Mouse (Mus musculus): ENCODE measurements around the gene Nrxn3. TPM values are rescaled to one million over a fixed set of nuclear protein-coding genes. Genes with fewer than 3 reads are reported as not detected.

Gene Nrxn3
- polyA plus RNA-seq, 1 experiment from 2014 or later, result 2.2 TPM

- Histone ChIP-seq H3K27me3 (replicated peaks) (no peaks in the 10 kb centered on the region), H3K36me3 (no peaks in the 10 kb centered on the region), H3K9ac (no peak overlapping the region), H3K4me3 (no peak overlapping the region), H3K4me2 (no peak overlapping the region), H3K27ac (ENCODE audit: poor library complexity, severe bottlenecking) (no peak overlapping the region), H3K9me3 (replicated peaks) (no peaks in the 10 kb centered on the region), H3K4me1 (replicated peaks) (no peaks in the 10 kb centered on the region)
- no peak for ATAC-seq (ENCODE audit: insufficient number of reproducible peaks, low FRiP score)
- 77% methylated on average over 2 of the region's 2 CpGs for WGBS
Observed at GRCm38 (mm10) chr12:89041429-89042107, 318.9 kb downstream of the Nrxn3 start.

DNA sequence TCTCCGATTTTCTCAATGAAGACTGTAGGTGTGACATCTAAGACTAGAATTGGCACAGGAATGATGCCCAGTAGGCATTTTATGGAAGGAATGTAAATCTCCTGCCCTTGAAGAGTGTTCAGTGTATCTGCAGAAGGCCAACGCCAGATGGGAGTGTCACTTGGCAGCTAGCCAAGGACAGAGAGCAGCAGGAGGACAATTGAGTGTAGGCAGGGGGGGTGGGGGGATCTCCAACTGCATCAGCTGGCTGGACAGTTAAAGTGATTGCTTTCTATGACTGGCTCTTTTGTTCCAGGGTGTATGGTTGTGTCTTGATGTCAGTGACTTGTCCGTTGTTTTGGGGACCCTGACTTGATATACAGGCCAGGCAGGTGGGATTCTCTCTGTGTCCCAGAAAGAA lies 326.6 kb downstream of the Nrxn3 start:
- WGBS, result 29% methylated on average over 3 of the region's 3 CpGs
- peak; percentile 69 for ATAC-seq (ENCODE audit: insufficient number of reproducible peaks, low FRiP score)
- no peaks in the 10 kb centered on the region for H3K9me3 ChIP-seq (replicated peaks)
- H3K27ac ChIP-seq (ENCODE audit: poor library complexity, severe bottlenecking), result no peak overlapping the region
- H3K4me2 ChIP-seq, result no peak overlapping the region
- no peak overlapping the region for H3K4me3 ChIP-seq
- H3K27me3 ChIP-seq (replicated peaks), result no peaks in the 10 kb centered on the region
- H3K36me3 ChIP-seq, result no peaks in the 10 kb centered on the region
- H3K4me1 ChIP-seq (replicated peaks), result peaks cover 5% of the 10 kb centered on the region; the same call in 1 of the 2 replicates
- H3K9ac ChIP-seq, result no peak overlapping the region

GRCm38 (mm10) chr12:89049686-89050085 lies 327.0 kb downstream of the Nrxn3 start:
- Histone ChIP-seq H3K4me2 (no peak overlapping the region), H3K9me3 (replicated peaks) (no peaks in the 10 kb centered on the region), H3K27me3 (replicated peaks) (no peaks in the 10 kb centered on the region), H3K9ac (no peak overlapping the region), H3K36me3 (no peaks in the 10 kb centered on the region), H3K4me1 (replicated peaks) (peaks cover 5% of the 10 kb centered on the region; the same call in 1 of the 2 replicates), H3K27ac (ENCODE audit: poor library complexity, severe bottlenecking) (no peak overlapping the region), H3K4me3 (no peak overlapping the region)
- no peak for ATAC-seq (ENCODE audit: insufficient number of reproducible peaks, low FRiP score)

DNA sequence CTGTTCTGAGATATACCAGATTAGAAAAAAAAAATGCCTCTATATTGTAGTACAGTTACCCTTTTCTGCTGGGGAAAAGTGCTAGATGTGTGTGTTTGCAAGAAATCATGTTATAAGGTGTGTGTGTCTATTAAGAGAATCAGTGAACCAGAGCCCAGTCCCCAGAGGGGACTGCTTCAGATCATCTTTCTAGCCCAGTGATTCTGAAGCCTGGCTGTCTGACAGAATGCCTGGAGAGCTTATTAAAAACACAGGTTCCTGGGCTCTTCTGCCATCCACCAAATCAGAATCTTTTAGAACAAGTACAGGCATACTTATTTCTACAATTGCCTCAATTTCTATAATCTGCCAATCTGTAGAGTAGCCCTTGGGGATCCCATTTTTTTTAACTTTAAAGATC lies 349.8 kb downstream of the Nrxn3 start:
- no peak for ATAC-seq (ENCODE audit: insufficient number of reproducible peaks, low FRiP score)
- Histone ChIP-seq H3K4me1 (replicated peaks) (no peaks in the 10 kb centered on the region; the same call in 1 of the 2 replicates), H3K27me3 (replicated peaks) (no peaks in the 10 kb centered on the region), H3K27ac (ENCODE audit: poor library complexity, severe bottlenecking) (no peak overlapping the region), H3K4me3 (no peak overlapping the region), H3K36me3 (no peaks in the 10 kb centered on the region), H3K9ac (no peak overlapping the region), H3K9me3 (replicated peaks) (no peaks in the 10 kb centered on the region), H3K4me2 (no peak overlapping the region)

DNA sequence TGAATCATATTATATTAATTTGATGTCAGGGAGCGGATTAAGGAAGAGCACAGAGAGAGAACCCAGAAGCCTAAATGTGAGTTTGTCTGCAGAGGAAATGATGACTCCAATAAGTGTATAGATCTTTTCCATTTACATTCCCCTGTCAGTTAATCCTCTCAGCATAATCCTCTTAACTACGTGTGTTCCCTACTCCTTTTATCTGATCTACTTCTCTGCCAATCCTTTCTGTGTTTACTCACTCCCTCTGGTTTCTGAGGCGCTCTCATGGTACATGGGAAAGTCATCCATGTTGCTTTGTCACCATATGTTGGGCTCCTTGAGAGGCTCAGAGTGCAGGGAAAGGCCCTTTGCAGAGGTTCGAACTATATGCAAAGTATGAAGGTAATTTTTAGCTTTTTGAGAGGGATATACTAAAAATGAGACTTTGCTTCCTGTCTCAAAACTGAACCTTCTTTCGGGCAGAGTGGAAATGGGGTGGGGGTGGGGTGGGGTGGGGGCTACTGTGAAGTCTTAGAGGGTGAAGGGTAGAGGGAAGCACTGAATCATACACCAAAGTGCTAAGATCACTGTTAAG lies 350.6 kb downstream of the Nrxn3 start:
- Histone ChIP-seq H3K4me1 (replicated peaks) (no peaks in the 10 kb centered on the region; the same call in 1 of the 2 replicates), H3K4me3 (no peak overlapping the region), H3K27ac (ENCODE audit: poor library complexity, severe bottlenecking) (no peak overlapping the region), H3K36me3 (no peaks in the 10 kb centered on the region), H3K9ac (no peak overlapping the region), H3K27me3 (replicated peaks) (no peaks in the 10 kb centered on the region), H3K4me2 (no peak overlapping the region), H3K9me3 (replicated peaks) (no peaks in the 10 kb centered on the region)
- no peak for ATAC-seq (ENCODE audit: insufficient number of reproducible peaks, low FRiP score)
- 60% methylated on average over 5 of the region's 5 CpGs for WGBS

GRCm38 (mm10) chr12:89074551-89075295 lies 352.0 kb downstream of the Nrxn3 start:
- Histone ChIP-seq H3K9me3 (replicated peaks) (no peaks in the 10 kb centered on the region), H3K27me3 (replicated peaks) (no peaks in the 10 kb centered on the region)

DNA sequence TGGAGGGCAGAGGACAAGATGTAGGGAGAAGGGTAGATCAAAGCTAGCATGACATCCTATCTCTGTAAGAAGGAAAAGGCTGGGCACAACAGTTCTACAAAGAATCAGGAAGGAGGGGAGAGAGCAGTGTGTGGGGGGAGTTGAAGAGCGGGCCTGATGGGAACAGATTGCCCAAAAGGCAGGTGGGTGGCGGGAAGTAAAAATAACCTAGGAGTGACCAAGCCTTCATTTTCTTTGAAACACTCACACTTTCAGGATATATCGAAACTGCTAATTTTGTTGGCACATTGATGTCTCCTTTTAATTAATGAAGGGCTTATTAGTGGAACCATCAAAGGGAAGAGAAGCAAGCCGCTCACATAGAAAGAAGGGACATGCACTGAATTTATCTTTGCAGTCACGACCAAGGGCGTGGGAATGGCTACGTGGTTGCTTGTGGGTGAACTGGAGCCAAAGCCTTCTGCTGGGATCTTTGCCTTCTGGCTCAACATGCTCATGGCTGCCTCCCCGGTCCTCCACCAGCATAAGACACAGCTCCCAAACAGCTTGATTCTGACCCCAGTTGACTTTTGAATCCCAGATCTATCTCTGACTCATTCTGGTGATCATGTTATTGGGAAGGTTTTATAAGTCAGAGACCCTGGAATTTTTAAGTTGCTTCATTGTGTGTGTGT lies 371.3 kb downstream of the Nrxn3 start:
- Histone ChIP-seq H3K9me3 (replicated peaks) (no peaks in the 10 kb centered on the region), H3K4me3 (no peak overlapping the region), H3K4me2 (no peak overlapping the region), H3K27ac (ENCODE audit: poor library complexity, severe bottlenecking) (no peak overlapping the region), H3K9ac (no peak overlapping the region), H3K27me3 (replicated peaks) (no peaks in the 10 kb centered on the region), H3K4me1 (replicated peaks) (no peaks in the 10 kb centered on the region), H3K36me3 (no peaks in the 10 kb centered on the region)
- ATAC-seq (ENCODE audit: insufficient number of reproducible peaks, low FRiP score), result no peak
- 85% methylated on average over 8 of the region's 8 CpGs for WGBS

More at GRCm38 (mm10) chr12:89074551-89075295, 352.0 kb downstream of the Nrxn3 start:
- 36% methylated on average over 10 of the region's 10 CpGs for whole genome bisulfite sequencing
- no peaks in the 10 kb centered on the region; the same call in 1 of the 2 replicates for H3K4me1 ChIP-seq (replicated peaks)
- H3K36me3 ChIP-seq, result no peaks in the 10 kb centered on the region
- H3K4me2 ChIP-seq, result no peak overlapping the region
- H3K9ac ChIP-seq, result no peak overlapping the region
- H3K4me3 ChIP-seq, result no peak overlapping the region
- no peak overlapping the region for H3K27ac ChIP-seq (ENCODE audit: poor library complexity, severe bottlenecking)
- no peak for ATAC-seq (ENCODE audit: insufficient number of reproducible peaks, low FRiP score)

GRCm38 (mm10) chr12:89097561-89097960 lies 374.9 kb downstream of the Nrxn3 start:
- no peak overlapping the region for H3K9ac ChIP-seq
- no peaks in the 10 kb centered on the region for H3K36me3 ChIP-seq
- no peaks in the 10 kb centered on the region for H3K9me3 ChIP-seq (replicated peaks)
- ATAC-seq (ENCODE audit: insufficient number of reproducible peaks, low FRiP score), result no peak
- 78% methylated on average over 2 of the region's 2 CpGs for WGBS
- H3K4me1 ChIP-seq (replicated peaks), result no peaks in the 10 kb centered on the region
- H3K4me2 ChIP-seq, result no peak overlapping the region
- no peak overlapping the region for H3K27ac ChIP-seq (ENCODE audit: poor library complexity, severe bottlenecking)
- H3K27me3 ChIP-seq (replicated peaks), result no peaks in the 10 kb centered on the region
- H3K4me3 ChIP-seq, result no peak overlapping the region

DNA sequence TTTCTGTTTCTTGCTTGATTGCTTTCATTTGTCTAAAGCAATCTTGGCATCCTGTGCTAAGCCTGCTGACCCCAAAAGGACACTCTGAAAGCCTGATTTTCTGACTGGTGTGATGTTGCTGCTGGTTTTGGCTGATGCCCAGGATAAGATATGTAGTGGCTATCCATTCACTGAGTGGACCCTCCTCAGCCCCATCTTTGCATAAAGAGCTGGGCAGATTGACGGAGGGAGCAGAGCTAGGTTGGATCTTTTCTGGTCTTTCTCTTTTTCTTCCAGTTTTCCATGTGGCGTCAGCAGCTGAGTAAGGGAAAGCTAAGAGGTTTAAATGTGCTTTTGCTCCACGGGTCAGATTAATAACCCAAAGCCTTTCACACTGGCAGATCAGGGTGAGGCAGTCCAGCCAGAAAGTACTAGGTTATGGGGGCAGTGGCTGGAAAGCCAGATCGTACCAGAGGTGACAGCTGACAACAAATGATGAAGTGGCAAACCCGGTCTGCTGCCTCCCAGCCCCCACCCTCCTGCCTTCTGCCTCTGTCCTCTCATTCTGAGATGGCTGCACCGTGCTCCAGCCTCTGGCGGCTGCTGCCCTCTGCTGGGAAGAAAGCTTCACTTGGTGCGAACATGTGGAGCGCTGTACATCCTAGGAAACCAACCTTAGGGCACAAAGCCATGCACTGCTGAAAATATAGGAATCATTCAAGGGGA lies 383.5 kb downstream of the Nrxn3 start:
- H3K9ac ChIP-seq, result no peak overlapping the region
- ATAC-seq (ENCODE audit: insufficient number of reproducible peaks, low FRiP score), result peak; percentile 73; the same call in 1 of the 2 replicates
- H3K27ac ChIP-seq (ENCODE audit: poor library complexity, severe bottlenecking), result no peak overlapping the region
- H3K4me2 ChIP-seq, result peak overlapping the region; percentile 57
- H3K4me3 ChIP-seq, result peak overlapping the region; percentile 11; the same call in 1 of the 2 replicates
- no peaks in the 10 kb centered on the region; the same call in 1 of the 2 replicates for H3K4me1 ChIP-seq (replicated peaks)
- WGBS, result 15% methylated on average over 9 of the region's 9 CpGs
- no peaks in the 10 kb centered on the region for H3K36me3 ChIP-seq
- H3K27me3 ChIP-seq (replicated peaks), result no peaks in the 10 kb centered on the region
- no peaks in the 10 kb centered on the region for H3K9me3 ChIP-seq (replicated peaks)

DNA sequence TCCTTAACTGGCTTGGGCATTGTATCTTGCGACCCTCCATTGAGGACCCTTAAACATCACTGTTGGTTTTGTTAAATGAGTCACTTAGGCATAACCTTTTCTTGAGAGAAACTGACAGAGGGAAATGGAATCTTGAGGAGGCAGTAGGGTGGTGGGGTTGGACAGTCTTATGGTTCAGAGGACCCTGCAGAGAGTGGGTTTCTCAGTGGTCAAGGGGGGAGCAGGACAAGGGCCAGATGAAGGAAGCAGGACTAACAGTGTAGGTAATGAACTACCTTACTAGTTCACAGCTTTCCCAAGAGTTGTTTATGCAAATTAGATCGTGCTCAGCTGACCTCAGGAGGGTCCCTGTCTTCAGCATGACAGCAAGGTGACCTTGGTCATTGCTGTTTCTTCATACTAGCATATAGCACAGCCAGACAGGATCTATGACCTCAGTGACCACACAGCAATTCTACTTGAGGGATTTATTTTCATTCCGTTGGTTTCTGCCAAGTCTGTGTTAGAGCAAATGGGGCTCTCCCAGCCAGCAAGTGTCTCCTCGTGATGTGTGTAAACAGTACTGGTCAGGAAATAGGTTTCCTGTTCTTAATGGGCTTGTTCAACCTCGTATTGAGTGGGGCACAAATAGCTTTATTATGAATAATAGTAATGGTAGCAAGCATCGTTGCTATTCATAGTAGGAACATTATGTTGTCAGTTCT lies 384.4 kb downstream of the Nrxn3 start:
- no peak overlapping the region for H3K4me2 ChIP-seq
- H3K36me3 ChIP-seq, result no peaks in the 10 kb centered on the region
- WGBS, result 55% methylated on average over 6 of the region's 6 CpGs
- no peak overlapping the region for H3K9ac ChIP-seq
- no peak for ATAC-seq (ENCODE audit: insufficient number of reproducible peaks, low FRiP score)
- H3K4me1 ChIP-seq (replicated peaks), result no peaks in the 10 kb centered on the region; the same call in 1 of the 2 replicates
- H3K4me3 ChIP-seq, result no peak overlapping the region
- H3K27ac ChIP-seq (ENCODE audit: poor library complexity, severe bottlenecking), result no peak overlapping the region
- no peaks in the 10 kb centered on the region for H3K27me3 ChIP-seq (replicated peaks)
- H3K9me3 ChIP-seq (replicated peaks), result no peaks in the 10 kb centered on the region
